Mouse (Mus musculus) bone marrow, adult 2 months (tissue): ENCODE results near the gene Asb18. TPM values are rescaled to one million over a fixed set of nuclear protein-coding genes. Genes with fewer than 3 reads are reported as not detected.
A peak's percentile ranks its signal among the peaks of the same experiment; 100 is the strongest.

ENCODE experiments used
- H3K27ac ChIP-seq: fragments of 200-500 bp; 2 replicates; pipeline ENCODE4 v1.5.1; 2012; ENCODE audit warnings: low read depth, mild to moderate bottlenecking, control low read depth, inconsistent platforms, low read length; ENCODE audit not compliant: control insufficient read depth, poor library complexity, insufficient read depth
- H3K4me1 ChIP-seq: fragments of 200-500 bp; 2 replicates; pipeline ENCODE4 v1.6.1; 2011; ENCODE audit warnings: low read length; ENCODE audit not compliant: control insufficient read depth, insufficient read depth
- H3K4me3 ChIP-seq: fragments of 200-500 bp; replicated peaks from 2 replicates; pipeline ENCODE3; 2011; ENCODE audit warnings: mild to moderate bottlenecking, low read depth, low read length, control low read depth; ENCODE audit not compliant: control insufficient read depth
- CTCF ChIP-seq: fragments of 200-500 bp; IDR thresholded peaks from 2 replicates; pipeline ENCODE4 v1.5.1; 2011; ENCODE audit warnings: low read length, control low read depth; ENCODE audit not compliant: control insufficient read depth, insufficient read depth
- POLR2A ChIP-seq: fragments of 200-500 bp; IDR thresholded peaks from 2 replicates; pipeline ENCODE4 v1.6.1; 2011; ENCODE audit warnings: low read depth, mild to moderate bottlenecking, control low read depth, low read length, borderline replicate concordance; ENCODE audit not compliant: control insufficient read depth
- WGBS: fragments of 180-500 bp; shearing (Covaris S2); methylation state at CpG from one replicate; pipeline ENCODE4 v1.1.7; 2018; 5-methylcytosine and 5-hydroxymethylcytosine counted together
- polyA plus RNA-seq: library from polyadenylated mRNA; stranded (reverse); fragments of >200 nt; gene quantifications from 2 replicates; pipeline ENCODE4 v1.2.4, GENCODE M21; 2011; ENCODE audit warnings: low replicate concordance; ENCODE audit not compliant: missing spikeins, insufficient read depth, insufficient read length

The Asb18 gene
- polyA plus RNA-seq, 1 experiment = not detected

DNA sequence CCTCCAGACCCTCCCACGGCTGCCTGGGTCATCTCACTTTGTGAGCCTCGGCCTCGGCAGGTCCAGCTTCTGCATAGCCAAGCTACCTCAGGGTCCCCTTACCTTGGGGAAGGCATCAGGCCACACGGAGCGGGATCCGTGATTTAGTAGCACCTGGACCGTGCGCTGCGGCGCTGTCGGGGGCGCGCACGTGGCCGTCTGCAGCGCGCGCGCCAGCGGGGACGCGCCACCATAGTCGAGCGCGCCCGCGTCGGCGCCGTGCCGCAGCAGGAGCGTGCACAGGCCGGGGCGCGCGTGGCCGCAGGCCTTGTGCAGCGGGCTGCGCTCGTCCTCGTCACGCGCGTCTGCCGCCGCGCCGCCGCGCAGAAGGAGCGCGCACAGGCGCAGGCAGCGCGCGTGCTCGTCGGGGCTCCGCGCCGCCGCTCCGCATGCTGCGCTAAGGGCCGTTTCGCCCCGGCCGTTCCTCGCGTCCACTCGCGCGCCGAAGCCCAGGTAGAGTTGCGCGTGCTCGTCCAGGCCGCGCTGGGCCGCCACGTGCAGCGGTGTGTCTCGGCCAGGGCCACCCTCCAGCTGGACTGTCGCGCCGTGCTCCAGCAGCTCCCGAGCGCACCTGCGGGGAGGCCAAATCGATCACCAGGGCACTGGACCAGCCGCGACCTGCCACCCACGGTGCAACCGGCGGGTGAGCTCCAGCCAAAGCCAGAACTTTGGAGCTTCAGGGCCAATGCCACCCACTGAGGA lies 46.2 kb downstream of the Asb18 start:
- WGBS = 2% methylated on average over 95 of the region's 95 CpGs
- H3K4me3 ChIP-seq = no peak overlapping the region

DNA sequence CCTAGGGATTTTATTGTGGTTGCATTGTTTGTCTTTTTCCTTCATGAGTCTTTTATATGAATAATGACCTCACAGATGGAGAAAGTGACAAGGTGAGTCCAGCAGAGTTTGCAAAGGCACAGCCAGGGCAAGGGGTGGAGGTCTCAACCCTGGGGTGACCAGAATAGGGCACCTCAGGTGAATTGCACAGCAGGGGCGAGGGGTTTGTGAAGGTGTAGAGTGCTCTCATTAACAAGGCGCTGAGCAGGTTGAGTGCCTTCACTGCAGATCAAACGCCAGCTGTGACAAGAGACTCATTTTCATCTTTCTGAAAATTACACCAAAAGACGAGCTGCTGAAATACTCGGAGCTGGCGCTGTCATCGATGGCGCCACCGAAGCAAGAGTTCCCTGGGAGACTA lies 46.9 kb downstream of the Asb18 start:
- no peak for TF ChIP-seq POLR2A
- TF ChIP-seq CTCF = no peak
- WGBS = 20% methylated on average over 9 of the region's 9 CpGs
- H3K27ac ChIP-seq = no peak overlapping the region
- H3K4me1 ChIP-seq = no peaks in the 10 kb centered on the region
- no peak overlapping the region for H3K4me3 ChIP-seq

More for the DNA sequence above, 46.2 kb downstream of the Asb18 start:
- no peaks in the 10 kb centered on the region for H3K4me1 ChIP-seq
- H3K27ac ChIP-seq = no peak overlapping the region
- no peak for TF ChIP-seq POLR2A
- no peak for TF ChIP-seq CTCF

DNA sequence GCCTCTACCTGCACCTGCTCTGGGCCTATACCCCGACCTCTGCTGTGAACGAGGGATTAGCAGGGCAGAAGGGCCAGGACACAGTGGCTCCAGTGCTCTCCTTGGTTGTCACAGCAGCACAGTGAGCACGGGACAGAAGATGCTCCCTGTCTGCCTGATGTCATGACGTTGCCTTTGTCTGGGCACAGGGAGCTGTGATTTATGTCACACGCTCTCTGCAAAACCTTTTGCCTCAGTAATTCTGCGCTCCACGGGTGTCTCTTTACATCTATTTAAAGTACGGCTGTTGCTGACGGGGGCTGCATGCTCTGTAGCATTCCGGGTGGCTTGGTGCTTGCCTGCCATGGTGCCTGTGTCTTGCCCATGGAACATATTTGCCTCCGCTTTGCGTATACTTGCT lies 50.0 kb downstream of the Asb18 start:
- Histone ChIP-seq H3K4me1 (no peaks in the 10 kb centered on the region), H3K4me3 (no peak overlapping the region), H3K27ac (no peak overlapping the region)
- 76% methylated on average over 12 of the region's 12 CpGs for WGBS
- TF ChIP-seq CTCF (no peak), POLR2A (no peak)

DNA sequence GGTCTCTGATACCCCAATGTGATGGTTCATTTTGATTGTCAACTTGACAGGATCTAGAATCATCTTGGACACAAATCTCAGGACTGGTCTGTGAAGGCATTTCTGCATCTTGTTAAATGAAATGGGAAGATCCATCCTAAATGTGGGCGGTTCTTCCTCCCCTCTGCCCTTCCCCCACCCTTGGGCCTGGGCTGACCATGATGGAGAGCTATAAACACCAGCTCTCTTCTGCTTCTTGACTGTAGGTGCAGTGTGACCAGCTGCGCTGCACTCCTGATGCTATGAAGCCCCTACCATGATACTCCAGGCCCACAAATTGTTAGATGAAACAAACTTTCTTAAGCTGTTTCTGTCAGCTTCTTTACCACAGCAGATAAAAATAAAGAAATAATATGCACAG lies 51.2 kb downstream of the Asb18 start:
- TF ChIP-seq CTCF = no peak
- no peak for TF ChIP-seq POLR2A
- H3K4me3 ChIP-seq = no peak overlapping the region
- no peaks in the 10 kb centered on the region for H3K4me1 ChIP-seq
- 88% methylated on average over 2 of the region's 2 CpGs for WGBS
- no peak overlapping the region for H3K27ac ChIP-seq

DNA sequence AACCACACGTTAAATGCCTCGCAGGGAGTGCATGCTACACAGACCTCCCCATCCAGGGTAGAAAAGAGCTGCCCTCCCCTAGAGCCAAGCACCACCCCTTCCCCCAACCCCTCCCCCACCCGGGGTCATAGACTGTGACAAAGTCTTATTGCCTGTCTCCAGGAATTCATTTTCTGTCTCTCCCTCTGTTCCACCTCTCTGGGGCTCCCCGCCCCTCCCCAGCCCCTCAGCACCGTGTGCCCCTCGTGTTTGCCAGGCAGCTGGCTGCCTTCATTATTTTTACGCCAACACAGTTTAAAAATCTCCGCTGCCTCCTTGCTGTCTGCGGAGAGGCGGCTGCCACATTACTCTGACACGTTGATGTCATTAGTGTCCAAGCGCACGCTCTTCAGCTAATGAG lies 52.4 kb downstream of the Asb18 start:
- no peak overlapping the region for H3K4me3 ChIP-seq
- WGBS = 46% methylated on average over 13 of the region's 13 CpGs
- no peak overlapping the region for H3K27ac ChIP-seq
- TF ChIP-seq CTCF = no peak
- TF ChIP-seq POLR2A = no peak
- no peaks in the 10 kb centered on the region for H3K4me1 ChIP-seq

DNA sequence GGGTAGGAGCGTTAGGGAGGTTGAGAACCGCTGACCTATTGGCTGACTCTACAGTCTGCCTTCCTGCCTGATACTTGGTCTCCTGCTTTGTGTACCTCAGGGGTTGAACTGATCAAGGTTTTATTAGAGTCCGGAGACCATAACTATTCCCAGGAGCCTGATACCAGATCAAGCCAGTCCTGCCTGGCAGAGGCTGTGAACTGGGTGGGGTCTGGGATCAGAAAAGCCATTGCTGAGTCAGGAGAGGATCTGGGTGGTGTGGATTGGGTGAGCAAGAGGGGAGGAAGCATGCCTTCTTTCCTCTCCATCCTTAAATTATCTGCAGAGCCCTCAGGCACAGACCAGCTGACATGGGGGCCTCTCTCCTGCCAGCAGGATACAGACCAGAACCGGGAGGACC lies 55.1 kb downstream of the Asb18 start:
- 77% methylated on average over 4 of the region's 4 CpGs for WGBS
- Histone ChIP-seq H3K4me3 (no peak overlapping the region), H3K4me1 (no peaks in the 10 kb centered on the region), H3K27ac (no peak overlapping the region)
- TF ChIP-seq CTCF = no peak
- no peak for TF ChIP-seq POLR2A

DNA sequence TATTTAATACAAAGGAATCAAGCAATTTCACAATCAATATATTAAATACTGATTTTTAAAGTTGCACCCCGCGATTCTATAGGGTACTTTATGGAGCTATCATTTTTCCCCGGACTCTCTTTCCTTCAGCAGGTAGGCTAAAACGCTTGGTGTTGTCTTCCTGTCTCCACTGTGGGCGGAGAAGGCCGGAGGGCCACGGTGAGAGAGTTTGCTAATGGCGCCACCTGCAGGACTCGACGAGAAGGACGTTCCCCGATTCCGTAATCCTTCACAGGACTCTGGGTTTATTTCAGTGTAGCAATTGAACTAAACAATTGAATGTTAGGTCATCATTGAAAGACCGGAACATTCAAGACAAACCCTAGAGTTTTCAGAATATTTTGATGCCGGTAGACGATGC lies 71.3 kb downstream of the Asb18 start:
- H3K4me1 ChIP-seq = peaks cover 3% of the 10 kb centered on the region
- no peak overlapping the region for H3K27ac ChIP-seq
- TF ChIP-seq POLR2A = no peak
- peak; percentile 78 for TF ChIP-seq CTCF
- H3K4me3 ChIP-seq = no peak overlapping the region
- WGBS = 2% methylated on average over 16 of the region's 16 CpGs

DNA sequence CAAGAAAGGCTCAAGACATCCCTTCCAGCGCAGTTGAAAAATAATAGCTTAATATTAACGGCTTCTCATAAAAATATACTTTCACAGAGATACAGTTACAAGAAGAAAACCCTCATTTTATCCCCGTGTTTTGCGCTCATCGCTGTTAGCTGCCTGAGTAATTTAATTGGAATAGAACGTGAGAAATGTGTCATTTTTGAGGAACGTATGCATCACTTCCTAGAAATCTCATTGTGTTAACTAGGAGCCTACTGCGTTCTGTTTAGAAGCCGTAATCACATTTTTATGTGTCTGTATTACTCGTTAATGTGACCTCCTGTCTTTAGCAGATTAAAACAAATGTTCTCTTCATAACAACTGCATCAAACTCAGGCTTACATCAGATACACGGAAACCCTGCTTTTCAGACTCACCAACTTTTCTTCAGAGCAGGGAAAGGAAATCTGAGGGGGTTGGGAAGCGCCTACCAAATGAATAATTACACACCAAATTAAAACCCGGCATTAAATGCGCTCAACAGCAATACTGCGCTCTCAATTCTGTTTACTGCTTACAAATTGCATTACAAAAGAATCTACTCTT lies 72.0 kb downstream of the Asb18 start:
- Histone ChIP-seq H3K4me1 (peaks cover 3% of the 10 kb centered on the region), H3K4me3 (no peak overlapping the region), H3K27ac (no peak overlapping the region)
- 11% methylated on average over 15 of the region's 15 CpGs for WGBS
- no peak for TF ChIP-seq POLR2A
